Mouse (Mus musculus): ENCODE data around the gene Bicra. TPM values are rescaled to one million over a fixed set of nuclear protein-coding genes. Genes with fewer than 3 reads are reported as not detected.

Bicra gene
- polyA plus RNA-seq, 1 experiment from 2014 or later, result 7.5 TPM

- no peak overlapping the region for H3K4me3 ChIP-seq (ENCODE audit: low read depth, low read length)
- no peaks in the 10 kb centered on the region for H3K9me3 ChIP-seq (ENCODE audit: control insufficient read depth, low read length)
- no peaks in the 10 kb centered on the region for H3K4me1 ChIP-seq (ENCODE audit: control insufficient read depth, insufficient read depth, low read length)
- DNase-seq (ENCODE audit: low spot score) (peak; percentile 33), ATAC-seq (ENCODE audit: insufficient read depth, low FRiP score, low TSS enrichment) (no peak)
- no peak overlapping the region for H3K4me2 ChIP-seq (ENCODE audit: low read depth)
- WGBS, result 83% methylated on average over 4 of the region's 4 CpGs
- no peak overlapping the region for H3K9ac ChIP-seq (ENCODE audit: low read length)
- peaks cover 31% of the 10 kb centered on the region for H3K36me3 ChIP-seq (ENCODE audit: control insufficient read depth, insufficient read depth, low read length)
- H3K27ac ChIP-seq (ENCODE audit: low read depth, low read length), result no peak overlapping the region
- H3K27me3 ChIP-seq (ENCODE audit: control insufficient read depth, insufficient read depth, low read length), result no peaks in the 10 kb centered on the region
These were observed 71.8 kb downstream of the Bicra start for GRCm38 (mm10) chr7:15975904-15976303.

GRCm38 (mm10) chr7:15975451-15975850 is 72.3 kb downstream of the Bicra start:
- no peak overlapping the region for H3K27ac ChIP-seq (ENCODE audit: low read depth, low read length)
- no peaks in the 10 kb centered on the region for H3K4me1 ChIP-seq (ENCODE audit: control insufficient read depth, insufficient read depth, low read length)
- no peak overlapping the region for H3K4me2 ChIP-seq (ENCODE audit: low read depth)
- ATAC-seq (ENCODE audit: insufficient read depth, low FRiP score, low TSS enrichment), result no peak
- H3K9me3 ChIP-seq (ENCODE audit: control insufficient read depth, low read length), result no peaks in the 10 kb centered on the region
- no peak for DNase-seq (ENCODE audit: low spot score)
- H3K4me3 ChIP-seq (ENCODE audit: low read depth, low read length), result no peak overlapping the region
- no peaks in the 10 kb centered on the region for H3K27me3 ChIP-seq (ENCODE audit: control insufficient read depth, insufficient read depth, low read length)
- no peak overlapping the region for H3K9ac ChIP-seq (ENCODE audit: low read length)
- WGBS, result 94% methylated on average over 10 of the region's 10 CpGs
- H3K36me3 ChIP-seq (ENCODE audit: control insufficient read depth, insufficient read depth, low read length), result peaks cover 29% of the 10 kb centered on the region

DNA sequence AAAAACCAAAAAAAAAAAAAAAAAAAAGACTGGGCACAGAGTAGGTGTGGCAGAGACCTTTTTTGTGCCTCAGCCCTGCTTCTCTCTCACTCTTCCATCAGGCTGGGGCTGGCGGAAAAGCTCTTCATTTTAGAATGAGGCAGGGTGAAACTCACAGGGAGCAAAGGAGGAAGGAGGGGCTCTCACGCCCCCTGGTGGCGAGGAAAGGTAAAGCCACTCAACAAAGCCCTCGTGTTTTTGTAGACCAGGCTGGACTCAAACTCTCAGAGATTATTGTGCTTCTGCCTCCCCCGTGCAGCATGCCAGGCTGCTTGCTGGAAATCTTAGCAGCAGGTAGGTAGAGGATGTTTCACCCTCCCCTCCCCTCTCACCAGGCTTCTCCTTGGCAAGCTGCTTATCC is 73.0 kb downstream of the Bicra start:
- Histone ChIP-seq H3K9ac (ENCODE audit: low read length) (no peak overlapping the region), H3K36me3 (ENCODE audit: control insufficient read depth, insufficient read depth, low read length) (peaks cover 29% of the 10 kb centered on the region), H3K9me3 (ENCODE audit: control insufficient read depth, low read length) (no peaks in the 10 kb centered on the region), H3K4me2 (ENCODE audit: low read depth) (no peak overlapping the region), H3K27ac (ENCODE audit: low read depth, low read length) (no peak overlapping the region), H3K27me3 (ENCODE audit: control insufficient read depth, insufficient read depth, low read length) (no peaks in the 10 kb centered on the region), H3K4me1 (ENCODE audit: control insufficient read depth, insufficient read depth, low read length) (no peaks in the 10 kb centered on the region), H3K4me3 (ENCODE audit: low read depth, low read length) (no peak overlapping the region)
- 60% methylated on average over 5 of the region's 5 CpGs for WGBS
- ATAC-seq (ENCODE audit: insufficient read depth, low FRiP score, low TSS enrichment) (no peak), DNase-seq (ENCODE audit: low spot score) (peak; percentile 57)

DNA sequence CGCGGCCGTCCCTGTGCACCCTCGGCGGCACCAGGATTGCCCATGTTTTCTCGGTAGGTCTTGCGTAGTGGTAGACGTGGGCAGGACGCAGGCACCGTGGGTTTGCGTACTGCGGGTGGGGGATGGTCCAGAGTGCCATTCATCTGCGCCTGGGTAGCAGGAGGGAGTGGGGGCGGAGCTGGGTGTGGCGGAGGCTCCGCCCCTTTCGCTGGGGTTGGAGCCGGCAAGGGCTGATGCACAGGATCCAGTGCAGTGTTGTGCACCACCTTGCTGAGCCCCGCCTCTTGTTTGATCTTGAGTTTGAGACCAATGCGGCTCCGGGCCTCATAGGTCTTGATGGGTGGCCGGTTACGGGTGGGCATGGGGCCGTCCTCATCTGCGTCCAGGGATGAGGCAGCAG is 75.5 kb downstream of the Bicra start:
- H3K9me3 ChIP-seq (ENCODE audit: control insufficient read depth, low read length), result no peaks in the 10 kb centered on the region
- H3K27me3 ChIP-seq (ENCODE audit: control insufficient read depth, insufficient read depth, low read length), result no peaks in the 10 kb centered on the region
- ATAC-seq (ENCODE audit: insufficient read depth, low FRiP score, low TSS enrichment) (no peak; the same call in 1 of the 2 replicates), DNase-seq (ENCODE audit: low spot score) (no peak)
- H3K4me3 ChIP-seq (ENCODE audit: low read depth, low read length), result no peak overlapping the region
- H3K27ac ChIP-seq (ENCODE audit: low read depth, low read length), result no peak overlapping the region
- no peaks in the 10 kb centered on the region for H3K4me1 ChIP-seq (ENCODE audit: control insufficient read depth, insufficient read depth, low read length)
- no peak overlapping the region for H3K9ac ChIP-seq (ENCODE audit: low read length)
- WGBS, result 60% methylated on average over 25 of the region's 25 CpGs
- no peak overlapping the region for H3K4me2 ChIP-seq (ENCODE audit: low read depth)
- H3K36me3 ChIP-seq (ENCODE audit: control insufficient read depth, insufficient read depth, low read length), result peaks cover 20% of the 10 kb centered on the region

GRCm38 (mm10) chr7:15969674-15970073 is 78.0 kb downstream of the Bicra start:
- H3K4me2 ChIP-seq (ENCODE audit: low read depth), result no peak overlapping the region
- no peak overlapping the region for H3K27ac ChIP-seq (ENCODE audit: low read depth, low read length)
- H3K4me3 ChIP-seq (ENCODE audit: low read depth, low read length), result no peak overlapping the region
- no peak overlapping the region for H3K9ac ChIP-seq (ENCODE audit: low read length)
- 81% methylated on average over 3 of the region's 3 CpGs for WGBS
- H3K36me3 ChIP-seq (ENCODE audit: control insufficient read depth, insufficient read depth, low read length), result peaks cover 11% of the 10 kb centered on the region
- H3K27me3 ChIP-seq (ENCODE audit: control insufficient read depth, insufficient read depth, low read length), result no peaks in the 10 kb centered on the region
- ATAC-seq (ENCODE audit: insufficient read depth, low FRiP score, low TSS enrichment) (no peak), DNase-seq (ENCODE audit: low spot score) (no peak)
- H3K4me1 ChIP-seq (ENCODE audit: control insufficient read depth, insufficient read depth, low read length), result no peaks in the 10 kb centered on the region
- no peaks in the 10 kb centered on the region for H3K9me3 ChIP-seq (ENCODE audit: control insufficient read depth, low read length)

- Histone ChIP-seq H3K4me3 (ENCODE audit: low read depth, low read length) (no peak overlapping the region), H3K4me1 (ENCODE audit: control insufficient read depth, insufficient read depth, low read length) (no peaks in the 10 kb centered on the region), H3K27ac (ENCODE audit: low read depth, low read length) (no peak overlapping the region), H3K36me3 (ENCODE audit: control insufficient read depth, insufficient read depth, low read length) (peaks cover 6% of the 10 kb centered on the region), H3K9me3 (ENCODE audit: control insufficient read depth, low read length) (no peaks in the 10 kb centered on the region), H3K27me3 (ENCODE audit: control insufficient read depth, insufficient read depth, low read length) (no peaks in the 10 kb centered on the region), H3K4me2 (ENCODE audit: low read depth) (no peak overlapping the region), H3K9ac (ENCODE audit: low read length) (no peak overlapping the region)
- WGBS, result 85% methylated on average over 8 of the region's 8 CpGs
- DNase-seq (ENCODE audit: low spot score) (no peak), ATAC-seq (ENCODE audit: insufficient read depth, low FRiP score, low TSS enrichment) (no peak)
These were observed 79.4 kb downstream of the Bicra start for GRCm38 (mm10) chr7:15968322-15968721.

DNA sequence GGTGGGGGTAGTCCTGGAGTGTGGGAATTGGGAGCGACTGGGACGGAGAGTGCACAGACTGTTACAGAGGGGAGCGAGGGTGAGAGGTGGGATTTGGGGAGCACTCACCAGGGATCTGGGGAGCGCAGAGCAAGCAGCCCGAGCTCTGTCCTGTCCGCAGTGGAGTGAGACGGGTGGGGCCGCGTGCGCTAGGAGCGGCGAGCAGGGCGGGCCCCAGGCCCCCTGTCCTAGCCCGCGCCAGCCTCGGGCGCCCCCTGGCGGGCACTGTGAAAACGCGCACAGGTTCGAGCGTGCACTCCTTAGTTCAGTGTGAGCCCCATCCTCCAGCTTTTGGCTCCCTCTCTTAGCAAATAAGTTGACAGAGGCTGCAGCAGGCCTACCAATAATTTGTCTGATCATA is 80.4 kb downstream of the Bicra start, which contains the start of gene Ehd2:
Gene Ehd2 (minus strand): TSS at position 256 of the 400 bp plus-strand sequence.
- H3K27ac ChIP-seq (ENCODE audit: low read depth, low read length), result no peak within 1 kb of the TSS
- ATAC-seq (ENCODE audit: insufficient read depth, low FRiP score, low TSS enrichment) (peak; percentile 84), DNase-seq (ENCODE audit: low spot score) (peak; percentile 79)
- H3K4me1 ChIP-seq (ENCODE audit: control insufficient read depth, insufficient read depth, low read length), result 0 out of 2 replicates have a peak, but pooled peaks cover 6% of the 10 kb centered on the region
- peak within 1 kb of the TSS; percentile 48 for H3K4me2 ChIP-seq (ENCODE audit: low read depth)
- H3K27me3 ChIP-seq (ENCODE audit: control insufficient read depth, insufficient read depth, low read length), result no peaks in the 10 kb centered on the region
- H3K9ac ChIP-seq (ENCODE audit: low read length), result peak within 1 kb of the TSS; percentile 30; the same call in 1 of the 2 replicates
- H3K9me3 ChIP-seq (ENCODE audit: control insufficient read depth, low read length), result no peaks in the 10 kb centered on the region
- H3K36me3 ChIP-seq (ENCODE audit: control insufficient read depth, insufficient read depth, low read length), result peaks cover 6% of the 10 kb centered on the region
- peak within 1 kb of the TSS; percentile 24 for H3K4me3 ChIP-seq (ENCODE audit: low read depth, low read length)
- WGBS, result under 1% methylated on average over 21 of the region's 22 CpGs

DNA sequence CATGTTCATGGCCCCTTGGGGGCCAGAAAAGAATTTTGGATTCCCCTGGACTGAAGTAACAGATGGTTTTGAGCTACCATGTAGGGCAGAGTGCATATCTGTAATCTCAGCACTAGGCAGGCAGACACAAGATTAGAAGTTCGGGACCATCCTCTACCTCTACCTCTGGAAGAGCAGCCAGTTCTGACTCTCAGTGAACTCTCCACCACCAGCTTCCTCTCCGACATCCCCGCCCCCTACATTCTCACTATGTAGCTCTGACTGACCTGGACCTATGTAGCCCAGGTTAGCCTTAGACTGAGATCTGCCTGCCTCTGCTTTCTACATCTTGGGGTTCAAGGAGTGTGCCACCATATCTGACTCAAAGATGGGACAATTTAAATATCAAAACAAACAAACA is 81.2 kb downstream of the Bicra start:
- Histone ChIP-seq H3K9ac (ENCODE audit: low read length) (no peak overlapping the region), H3K27me3 (ENCODE audit: control insufficient read depth, insufficient read depth, low read length) (no peaks in the 10 kb centered on the region), H3K9me3 (ENCODE audit: control insufficient read depth, low read length) (no peaks in the 10 kb centered on the region), H3K4me3 (ENCODE audit: low read depth, low read length) (no peak overlapping the region), H3K27ac (ENCODE audit: low read depth, low read length) (no peak overlapping the region), H3K36me3 (ENCODE audit: control insufficient read depth, insufficient read depth, low read length) (no peaks in the 10 kb centered on the region), H3K4me2 (ENCODE audit: low read depth) (no peak overlapping the region), H3K4me1 (ENCODE audit: control insufficient read depth, insufficient read depth, low read length) (0 out of 2 replicates have a peak, but pooled peaks cover 6% of the 10 kb centered on the region)
- 86% methylated on average over 3 of the region's 3 CpGs for WGBS
- DNase-seq (ENCODE audit: low spot score) (no peak), ATAC-seq (ENCODE audit: insufficient read depth, low FRiP score, low TSS enrichment) (no peak)

GRCm38 (mm10) chr7:15963798-15964652 is 83.7 kb downstream of the Bicra start:
- H3K4me3 ChIP-seq (ENCODE audit: low read depth, low read length), result no peak overlapping the region
- H3K27ac ChIP-seq (ENCODE audit: low read depth, low read length), result no peak overlapping the region
- 89% methylated on average over 32 of the region's 32 CpGs for WGBS
- no peak overlapping the region for H3K9ac ChIP-seq (ENCODE audit: low read length)
- no peaks in the 10 kb centered on the region for H3K9me3 ChIP-seq (ENCODE audit: control insufficient read depth, low read length)
- H3K4me1 ChIP-seq (ENCODE audit: control insufficient read depth, insufficient read depth, low read length), result 0 out of 2 replicates have a peak, but pooled peaks cover 12% of the 10 kb centered on the region
- no peaks in the 10 kb centered on the region for H3K36me3 ChIP-seq (ENCODE audit: control insufficient read depth, insufficient read depth, low read length)
- no peak for DNase-seq (ENCODE audit: low spot score)
- no peak for ATAC-seq (ENCODE audit: insufficient read depth, low FRiP score, low TSS enrichment)
- H3K4me2 ChIP-seq (ENCODE audit: low read depth), result no peak overlapping the region
- no peaks in the 10 kb centered on the region for H3K27me3 ChIP-seq (ENCODE audit: control insufficient read depth, insufficient read depth, low read length)

Data from neural tube, embryonic 11.5 days (tissue).